Mouse (Mus musculus) frontal cortex, adult 2 months (tissue): ENCODE measurements at regions not wholly inside any gene's neighbourhood (a gene's known extent, or its start where the extent isn't known, plus 50 kb on each side); places are given as distances from the start of the nearest gene placed in this dataset.
"Not testable (repeated sequence)": the region's sequence is repeated elsewhere in the genome, so short reads cannot be mapped to it uniquely, and the experiment has no call there.

Experiments used
- DNase-seq, 2 experiments: peaks; one replicate each; pipeline ENCODE4 v3.0.0; 2022; ENCODE audit warnings: low spot score in 1 of 2; ENCODE audit errors: extremely low spot score in 1 of 2

GRCm38 (mm10) chr7:39716340-39717150 is 199.0 kb downstream of the Zfp619 start:
- DNase-seq, result peak; percentile 8 to 75

- DNase-seq, result no peak
These were observed 210.5 kb downstream of the Zfp619 start for GRCm38 (mm10) chr7:39727935-39728557.

GRCm38 (mm10) chr7:39728930-39729329 is 211.4 kb downstream of the Zfp619 start:
- DNase-seq, result no peak

GRCm38 (mm10) chr7:39729723-39730122 is 212.2 kb downstream of the Zfp619 start:
- no peak for DNase-seq

- DNase-seq, result no peak
These were observed 215.2 kb downstream of the Zfp619 start for GRCm38 (mm10) chr7:39732790-39733189.

GRCm38 (mm10) chr7:39748395-39748794 is 230.8 kb downstream of the Zfp619 start:
- not testable (repeated sequence) for DNase-seq

- no peak for DNase-seq
These were observed 232.9 kb downstream of the Zfp619 start for GRCm38 (mm10) chr7:39750448-39750847.

GRCm38 (mm10) chr7:39764366-39764765 is 246.8 kb downstream of the Zfp619 start:
- DNase-seq, result no peak

GRCm38 (mm10) chr7:39765094-39765493 is 247.5 kb downstream of the Zfp619 start:
- DNase-seq, result no peak

GRCm38 (mm10) chr7:39773291-39773690 is 255.7 kb downstream of the Zfp619 start:
- no peak for DNase-seq

GRCm38 (mm10) chr7:39789321-39789720 is 271.8 kb downstream of the Zfp619 start:
- peak in 1 of 2 experiments; percentile 32 for DNase-seq

- no peak for DNase-seq
These were observed 272.3 kb downstream of the Zfp619 start for GRCm38 (mm10) chr7:39789880-39790279.

GRCm38 (mm10) chr7:39794751-39795150 is 277.2 kb downstream of the Zfp619 start:
- peak; percentile 3 to 53 for DNase-seq

- DNase-seq, result peak; percentile 58 to 67
These were observed 286.7 kb downstream of the Zfp619 start for GRCm38 (mm10) chr7:39804276-39804675.

GRCm38 (mm10) chr7:39818036-39818435 is 300.5 kb downstream of the Zfp619 start:
- DNase-seq, result no peak

GRCm38 (mm10) chr7:39822550-39823178 is 305.1 kb downstream of the Zfp619 start:
- DNase-seq, result no peak

GRCm38 (mm10) chr7:39828378-39828777 is 310.8 kb downstream of the Zfp619 start:
- DNase-seq, result no peak

- no peak for DNase-seq
These were observed 313.3 kb downstream of the Zfp619 start for GRCm38 (mm10) chr7:39830831-39831230.

GRCm38 (mm10) chr7:39841988-39842387 is 324.4 kb downstream of the Zfp619 start:
- no peak for DNase-seq

- peak; percentile 40 to 91 for DNase-seq
These were observed 330.6 kb downstream of the Zfp619 start for GRCm38 (mm10) chr7:39847914-39848782.

- DNase-seq, result no peak
These were observed 339.7 kb downstream of the Zfp619 start for GRCm38 (mm10) chr7:39857301-39857700.
